Mouse (Mus musculus) lung, adult 2 months (tissue): ENCODE data around the gene Slc26a8.

Source experiments
- CTCF ChIP-seq: fragments of 200-500 bp; IDR thresholded peaks from 2 replicates; pipeline ENCODE4 v1.5.1; 2011; ENCODE audit warnings: mild to moderate bottlenecking, low read length, control low read depth; ENCODE audit not compliant: insufficient read depth
- POLR2A ChIP-seq: fragments of 200-500 bp; IDR thresholded peaks from 2 replicates; pipeline ENCODE4 v1.6.1; 2011; ENCODE audit warnings: low read depth, mild to moderate bottlenecking, control low read depth, low read length, borderline replicate concordance; ENCODE audit errors: extremely low read depth

DNA sequence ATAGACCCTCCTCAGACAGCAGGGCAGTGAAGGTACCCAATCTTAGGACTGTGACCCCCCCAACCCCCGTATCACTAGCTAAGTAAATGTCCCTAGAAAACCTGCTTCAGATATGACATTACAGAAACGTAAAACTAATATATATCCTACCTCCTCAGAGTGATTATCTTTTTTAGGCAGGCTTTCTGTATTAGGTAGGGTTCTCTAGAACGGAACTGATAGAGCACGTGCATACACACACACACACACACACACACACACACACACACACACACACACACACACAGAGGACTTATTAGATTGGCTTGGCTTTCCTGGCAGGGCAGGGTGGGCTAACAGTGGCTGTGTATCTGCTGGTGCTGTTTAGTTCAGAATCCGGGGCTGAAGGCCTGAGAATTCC, 54.2 kb downstream of the Slc26a8 start:
- no peak for TF ChIP-seq CTCF
- no peak for TF ChIP-seq POLR2A
